In genomic region chr12:55836199-55836951, GRCm38 (mm10) we compare ENCODE assay signal across 8 mouse cellular contexts. TPM values are rescaled to one million over a fixed set of nuclear protein-coding genes. Genes with fewer than 3 reads are reported as not detected.
DNase-seq lines count a peak whose midpoint lies in the region; ATAC-seq and TF ChIP-seq lines count a peak whose summit lies in the region.

Gene Brms1l, plus strand, starts transcription at chr12:55836324.

- peaks cover 12% of the 10 kb centered on the region; the same call in 1 of the 2 replicates for H3K4me1 ChIP-seq in heart, embryonic 10.5 days
- peaks cover 7% of the 10 kb centered on the region for H3K4me1 ChIP-seq in kidney, embryonic 16.5 days (ENCODE audit: insufficient read depth, low read length)
- H3K4me1 ChIP-seq in liver, adult 2 months (ENCODE audit: control insufficient read depth, insufficient read depth, low read length): no peaks in the 10 kb centered on the region

- peak within 1 kb of the TSS; percentile 75 for H3K4me3 ChIP-seq in heart, embryonic 10.5 days
- peak within 1 kb of the TSS; percentile 86 for H3K4me3 ChIP-seq in kidney, embryonic 16.5 days (ENCODE audit: low read length)
- H3K4me3 ChIP-seq in liver, adult 2 months (ENCODE audit: insufficient read depth, low read depth, low read length): peak within 1 kb of the TSS; percentile 79
- H3K4me3 ChIP-seq in myocyte: peak within 1 kb of the TSS; percentile 75

- peak; percentile 90 to 93 for DNase-seq in B cell, adult 2 months
- peak; percentile 100 for DNase-seq in brain, adult 2 months (ENCODE audit: low read depth, low spot score)
- peak; percentile 100 for DNase-seq in heart, embryonic 10.5 days (ENCODE audit: low spot score)
- peak; percentile 96 for DNase-seq in liver, adult 2 months (ENCODE audit: extremely low read depth, low read depth, low spot score)
- DNase-seq in splenic B cell, adult 2 months (ENCODE audit: low read depth, low spot score): peak; percentile 97

- WGBS in heart, embryonic 10.5 days: under 1% methylated on average over 74 of the region's 77 CpGs
- under 1% methylated on average over 63 of the region's 77 CpGs for WGBS in kidney, embryonic 16.5 days
- under 1% methylated on average over 77 of the region's 77 CpGs for WGBS in liver, adult 2 months

- H3K36me3 ChIP-seq in heart, embryonic 10.5 days: 0 out of 2 replicates have a peak, but pooled peaks cover under 1% of the 10 kb centered on the region
- H3K36me3 ChIP-seq in kidney, embryonic 16.5 days (ENCODE audit: insufficient read depth, low read length): peaks cover under 1% of the 10 kb centered on the region; the same call in 1 of the 2 replicates
- no peaks in the 10 kb centered on the region for H3K36me3 ChIP-seq in liver, adult 2 months (ENCODE audit: control insufficient read depth, insufficient read depth, low read length)
- H3K36me3 ChIP-seq in myocyte (ENCODE audit: control insufficient read depth, insufficient read depth): peaks cover under 1% of the 10 kb centered on the region
- H3K36me3 ChIP-seq in splenic B cell, adult 2 months (ENCODE audit: control insufficient read depth, insufficient read depth, low read length, poor library complexity, severe bottlenecking): no peaks in the 10 kb centered on the region

- peak; percentile 50; the same call in 1 of the 2 replicates for TF ChIP-seq POLR2A in liver, adult 2 months (IDR thresholded peaks at IDR 0.05; ENCODE audit: extremely low read depth, insufficient read depth, low read length)
- peak; percentile 72 for TF ChIP-seq POLR2A in myocyte (IDR thresholded peaks at IDR 0.05; ENCODE audit: insufficient read length, low read depth)

- H3K79me2 ChIP-seq in liver, adult 2 months (ENCODE audit: control insufficient read depth, insufficient read depth, low read length): no peaks in the 10 kb centered on the region; the same call in 1 of the 2 replicates
- H3K79me2 ChIP-seq in myocyte (ENCODE audit: control insufficient read depth, insufficient read depth): peaks cover 22% of the 10 kb centered on the region

- peak within 1 kb of the TSS; percentile 92 for H3K27ac ChIP-seq in heart, embryonic 10.5 days
- H3K27ac ChIP-seq in kidney, embryonic 16.5 days (ENCODE audit: low read length): peak within 1 kb of the TSS; percentile 96
- H3K27ac ChIP-seq in liver, adult 2 months (replicated peaks; ENCODE audit: insufficient read depth, low read depth, low read length): peak within 1 kb of the TSS; percentile 53

- peak within 1 kb of the TSS; percentile 91 for H3ac ChIP-seq in myocyte (ENCODE audit: control insufficient read depth, insufficient read length)

- no peaks in the 10 kb centered on the region for H3K9me3 ChIP-seq in heart, embryonic 10.5 days
- no peaks in the 10 kb centered on the region for H3K9me3 ChIP-seq in kidney, embryonic 16.5 days (ENCODE audit: low read length)

- ATAC-seq in erythroblast, adult 5-6 weeks (replicated peaks; ENCODE audit: low FRiP score, poor library complexity, severe bottlenecking): peak; percentile 99
- peak; percentile 100 for ATAC-seq in kidney, embryonic 16.5 days (ENCODE audit: low FRiP score, low TSS enrichment)

- TF ChIP-seq CTCF in liver, adult 2 months (IDR thresholded peaks at IDR 0.05; ENCODE audit: low read depth, low read length): no peak

- peak within 1 kb of the TSS; percentile 79 for H3K4me2 ChIP-seq in kidney, embryonic 16.5 days (replicated peaks; ENCODE audit: low read depth, low read length)
- H3K4me2 ChIP-seq in myocyte (ENCODE audit: low read depth): peak within 1 kb of the TSS; percentile 82

- H3K27me3 ChIP-seq in heart, embryonic 10.5 days (ENCODE audit: insufficient read depth, poor library complexity, severe bottlenecking): no peaks in the 10 kb centered on the region
- no peaks in the 10 kb centered on the region for H3K27me3 ChIP-seq in kidney, embryonic 16.5 days (ENCODE audit: insufficient read depth, low read length)
- no peaks in the 10 kb centered on the region for H3K27me3 ChIP-seq in liver, adult 2 months (ENCODE audit: control insufficient read depth, insufficient read depth, low read length)
- no peaks in the 10 kb centered on the region for H3K27me3 ChIP-seq in myocyte (ENCODE audit: control insufficient read depth, insufficient read depth, insufficient read length)
- no peaks in the 10 kb centered on the region for H3K27me3 ChIP-seq in splenic B cell, adult 2 months (ENCODE audit: control insufficient read depth, insufficient read depth, low read length, poor library complexity, severe bottlenecking)

- H3K9ac ChIP-seq in kidney, embryonic 16.5 days (replicated peaks; ENCODE audit: low read length): peak within 1 kb of the TSS; percentile 90
- peak within 1 kb of the TSS; percentile 82 for H3K9ac ChIP-seq in liver, adult 2 months (ENCODE audit: low read depth, low read length)

TF ChIP-seq in myocyte, 11 proteins besides CTCF, POLR2A, EP300 and RAD21:
- peak; percentile 60 for TF ChIP-seq POLR2AphosphoS2 (IDR thresholded peaks at IDR 0.05; ENCODE audit: insufficient read length, low read depth)
- no peak for TF ChIP-seq USF1 (IDR thresholded peaks at IDR 0.05; ENCODE audit: low read depth)

RNA-seq across cellular contexts. Expression of gene Brms1l, which starts in this region (rescaled TPM):
- 7.7 and 11.0 TPM in 2 replicates for total RNA-seq in erythroblast, adult 5-6 weeks (2015; ENCODE audit: low replicate concordance)
- 4.3 and 14.5 TPM in 2 replicates for total RNA-seq in erythroblast, adult 5-6 weeks (2017; ENCODE audit: low replicate concordance)
- polyA plus RNA-seq in heart, embryonic 10.5 days (2016; fragmentation: Nextera tagmentation; extraction: Ambion mirVana): 35.2 and 38.7 TPM in 2 replicates
- polyA plus RNA-seq in kidney, embryonic 16.5 days (2015; fragmentation: Nextera tagmentation; extraction: Ambion mirVana): 39.5 and 40.1 TPM in 2 replicates
- total RNA-seq in liver, adult 2 months (2014; rRNA removed): 2.7 and 3.1 TPM in 2 replicates
- 1.8 and 2.6 TPM in 2 replicates for polyA plus RNA-seq in liver, adult 2 months (2012; rRNA removed)
- polyA plus RNA-seq in myocyte (2012; fragmentation: generic; extraction: Trizol): 23.1 TPM

Comparison
In these comparisons a context has a peak if more than half of its experiments do, and no peak if none do; other contexts are left out.
1. Peak in every context shown above with its lines: DNase-seq, ATAC-seq, H3K4me3 ChIP-seq and H3K27ac ChIP-seq.